Mouse (Mus musculus) liver, adult 2 months (tissue): ENCODE measurements at regions not wholly inside any gene's neighbourhood (a gene's known extent, or its start where the extent isn't known, plus 50 kb on each side); places are given as distances from the start of the nearest gene placed in this dataset.

Experiments
- CTCF ChIP-seq: fragments of 200-500 bp; IDR thresholded peaks from 2 replicates; pipeline ENCODE4 v1.5.1; 2011; ENCODE audit warnings: low read depth, low read length, control low read depth
- POLR2A ChIP-seq: fragments of 200-500 bp; IDR thresholded peaks from 2 replicates; pipeline ENCODE4 v1.6.1; 2011; ENCODE audit warnings: low read length, control low read depth; ENCODE audit not compliant: insufficient read depth; ENCODE audit errors: extremely low read depth

GRCm38 (mm10) chr1:94217407-94217806 is 165.1 kb upstream of the Pdcd1 start:
- TF ChIP-seq CTCF, result no peak
- TF ChIP-seq POLR2A, result no peak
